Mouse (Mus musculus) bone marrow, adult 2 months (tissue): Measurements from ENCODE around the gene Slc27a2.

Experiments
- CTCF ChIP-seq: fragments of 200-500 bp; IDR thresholded peaks from 2 replicates; pipeline ENCODE4 v1.5.1; 2011; ENCODE audit warnings: low read length, control low read depth; ENCODE audit not compliant: control insufficient read depth, insufficient read depth
- POLR2A ChIP-seq: fragments of 200-500 bp; IDR thresholded peaks from 2 replicates; pipeline ENCODE4 v1.6.1; 2011; ENCODE audit warnings: low read depth, mild to moderate bottlenecking, control low read depth, low read length, borderline replicate concordance; ENCODE audit not compliant: control insufficient read depth

DNA sequence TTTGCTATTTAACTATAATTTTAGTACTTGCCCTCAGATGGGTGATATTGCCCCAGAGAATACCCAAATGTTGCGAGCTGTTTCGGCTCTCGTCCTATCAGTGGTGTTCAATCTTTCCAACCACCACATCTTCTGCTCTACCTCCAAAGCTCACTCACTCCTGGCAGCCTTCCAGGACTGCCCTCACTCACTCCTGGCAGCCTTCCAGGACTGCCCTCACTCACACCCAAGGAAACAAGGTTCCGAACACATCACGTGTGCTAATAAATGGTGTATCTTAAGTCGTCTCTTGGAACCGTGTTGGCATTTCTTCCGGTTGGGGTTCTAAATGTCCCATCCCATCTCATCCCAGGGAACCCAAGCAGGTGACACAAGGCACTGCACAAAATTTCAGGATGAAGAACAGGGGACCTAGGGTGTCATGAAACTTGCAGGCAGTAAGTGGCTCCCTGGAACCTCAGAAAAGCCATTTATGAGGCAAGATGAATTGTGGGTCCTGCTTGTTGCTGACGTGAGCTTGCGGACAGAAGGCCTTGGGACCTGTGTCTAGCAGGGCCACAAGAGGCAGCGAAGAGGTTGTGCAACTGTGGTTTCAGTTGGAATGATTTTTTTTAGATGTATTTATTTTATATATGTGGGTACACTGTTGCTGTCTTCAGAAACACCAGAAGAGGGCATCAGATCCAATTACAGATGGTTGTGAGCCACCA is 32.2 kb upstream of the Slc27a2 start:
- no peak for TF ChIP-seq POLR2A
- no peak for TF ChIP-seq CTCF
